Mouse (Mus musculus): ENCODE data around the gene Lrrc42. TPM values are rescaled to one million over a fixed set of nuclear protein-coding genes. Genes with fewer than 3 reads are reported as not detected.

Lrrc42 gene
- polyA plus RNA-seq, 1 experiment from 2014 or later, result 94.5 TPM

- no peak for ATAC-seq (ENCODE audit: insufficient number of reproducible peaks, insufficient read depth, low FRiP score, low TSS enrichment, low read depth)
- Histone ChIP-seq H3K27ac (no peak overlapping the region), H3K9ac (0 out of 2 replicates have a peak overlapping the region, but pooled peaks have one; percentile 21), H3K4me3 (no peak overlapping the region), H3K4me1 (0 out of 2 replicates have a peak, but pooled peaks cover 2% of the 10 kb centered on the region), H3K27me3 (no peaks in the 10 kb centered on the region), H3K4me2 (no peak overlapping the region), H3K9me3 (no peaks in the 10 kb centered on the region), H3K36me3 (peaks cover 7% of the 10 kb centered on the region)
- 64% methylated on average over 12 of the region's 12 CpGs for whole genome bisulfite sequencing
These were observed 39.9 kb downstream of the Lrrc42 start for GRCm38 (mm10) chr4:107213279-107214011.

GRCm38 (mm10) chr4:107211936-107212335, 41.4 kb downstream of the Lrrc42 start:
- 85% methylated on average over 5 of the region's 5 CpGs for WGBS

DNA sequence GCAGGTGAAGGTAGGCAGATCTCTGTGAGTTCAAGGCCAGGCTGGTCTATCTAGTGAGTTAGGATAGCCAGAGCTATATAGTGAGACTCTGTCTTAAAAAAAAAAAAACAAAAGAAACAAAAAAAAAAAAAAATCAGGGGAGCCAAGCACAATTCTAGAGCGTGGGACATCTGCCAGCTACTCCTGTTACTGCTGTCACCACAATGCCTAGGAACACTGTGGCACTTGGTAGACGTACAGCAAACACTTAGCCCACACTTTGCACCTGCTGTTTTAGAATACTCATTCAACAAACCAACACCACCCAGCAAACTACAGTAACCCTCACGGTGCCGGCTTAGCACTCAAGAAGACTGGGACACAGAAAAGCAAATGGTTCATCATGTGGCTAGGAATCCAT, 41.9 kb downstream of the Lrrc42 start:
- no peaks in the 10 kb centered on the region for H3K27me3 ChIP-seq
- no peak overlapping the region for H3K4me2 ChIP-seq
- no peak overlapping the region for H3K27ac ChIP-seq
- 0 out of 2 replicates have a peak, but pooled peaks cover 2% of the 10 kb centered on the region for H3K4me1 ChIP-seq
- H3K4me3 ChIP-seq, result no peak overlapping the region
- H3K9ac ChIP-seq, result no peak overlapping the region
- 85% methylated on average over 4 of the region's 4 CpGs for WGBS
- peaks cover 23% of the 10 kb centered on the region for H3K36me3 ChIP-seq
- no peak for ATAC-seq (ENCODE audit: insufficient number of reproducible peaks, insufficient read depth, low FRiP score, low TSS enrichment, low read depth)
- no peaks in the 10 kb centered on the region for H3K9me3 ChIP-seq

More at GRCm38 (mm10) chr4:107211936-107212335, 41.4 kb downstream of the Lrrc42 start:
- Histone ChIP-seq H3K36me3 (peaks cover 18% of the 10 kb centered on the region), H3K4me3 (no peak overlapping the region), H3K27ac (no peak overlapping the region), H3K9ac (no peak overlapping the region), H3K4me2 (no peak overlapping the region), H3K27me3 (no peaks in the 10 kb centered on the region), H3K9me3 (no peaks in the 10 kb centered on the region), H3K4me1 (0 out of 2 replicates have a peak, but pooled peaks cover 2% of the 10 kb centered on the region)
- ATAC-seq (ENCODE audit: insufficient number of reproducible peaks, insufficient read depth, low FRiP score, low TSS enrichment, low read depth), result no peak

GRCm38 (mm10) chr4:107210483-107211097, 42.7 kb downstream of the Lrrc42 start:
- H3K27me3 ChIP-seq, result no peaks in the 10 kb centered on the region
- peaks cover 32% of the 10 kb centered on the region for H3K36me3 ChIP-seq
- H3K9me3 ChIP-seq, result no peaks in the 10 kb centered on the region
- no peak for ATAC-seq (ENCODE audit: insufficient number of reproducible peaks, insufficient read depth, low FRiP score, low TSS enrichment, low read depth)
- H3K4me2 ChIP-seq, result no peak overlapping the region
- H3K9ac ChIP-seq, result no peak overlapping the region
- H3K4me1 ChIP-seq, result 0 out of 2 replicates have a peak, but pooled peaks cover 2% of the 10 kb centered on the region
- no peak overlapping the region for H3K27ac ChIP-seq
- H3K4me3 ChIP-seq, result no peak overlapping the region
- WGBS, result 82% methylated on average over 5 of the region's 5 CpGs

DNA sequence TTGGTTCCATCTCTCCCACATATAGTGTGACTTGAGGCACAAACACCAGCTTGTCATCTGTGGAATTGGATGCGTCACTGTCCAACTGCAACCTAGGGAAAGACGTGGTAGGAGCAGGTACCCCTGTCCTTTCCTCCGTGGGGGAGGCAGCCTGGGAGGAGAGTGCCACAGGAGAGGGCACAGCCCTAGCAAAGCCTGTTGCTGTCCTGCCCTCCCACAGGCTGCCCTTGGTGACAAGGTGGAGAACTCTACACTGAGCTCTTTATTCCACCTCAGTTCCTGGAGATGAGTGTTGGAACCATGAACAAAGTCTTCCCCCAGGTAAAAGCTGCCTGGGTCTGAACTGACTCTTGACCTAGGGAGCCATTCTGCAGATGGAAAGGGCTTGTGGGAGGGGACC, 44.5 kb downstream of the Lrrc42 start, which contains the start of gene Ldlrad1:
Ldlrad1 (plus strand) TSS at position 301 of the 400 bp plus-strand sequence.
- peaks cover 49% of the 10 kb centered on the region for H3K36me3 ChIP-seq
- H3K4me3 ChIP-seq, result no peak within 1 kb of the TSS
- WGBS, result 90% methylated on average over 3 of the region's 3 CpGs
- H3K4me1 ChIP-seq, result 0 out of 2 replicates have a peak, but pooled peaks cover 2% of the 10 kb centered on the region
- H3K9ac ChIP-seq, result no peak within 1 kb of the TSS
- no peaks in the 10 kb centered on the region for H3K27me3 ChIP-seq
- no peak within 1 kb of the TSS for H3K4me2 ChIP-seq
- no peak within 1 kb of the TSS for H3K27ac ChIP-seq
- no peaks in the 10 kb centered on the region for H3K9me3 ChIP-seq
- ATAC-seq (ENCODE audit: insufficient number of reproducible peaks, insufficient read depth, low FRiP score, low TSS enrichment, low read depth), result no peak

DNA sequence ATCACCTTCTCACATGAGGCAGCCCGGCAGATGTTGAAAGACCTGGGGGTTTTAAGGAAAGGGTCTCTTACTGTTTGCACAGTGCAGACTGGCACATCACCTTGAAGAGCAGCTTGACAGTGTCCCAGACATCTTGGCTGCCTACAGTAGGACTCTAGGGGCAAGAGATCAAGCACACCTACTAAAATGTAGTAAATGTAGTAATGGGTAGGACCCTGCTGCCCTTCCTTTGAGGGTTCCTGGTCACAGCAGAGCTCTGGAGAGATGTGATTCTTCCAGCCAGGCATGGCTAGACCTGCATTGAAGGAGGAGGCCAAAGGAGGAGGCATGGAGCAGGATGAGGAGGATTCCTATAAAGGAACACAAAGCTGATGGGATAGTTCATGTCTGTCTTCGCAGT, 46.3 kb downstream of the Lrrc42 start:
- 93% methylated on average over 2 of the region's 2 CpGs for WGBS
- H3K27ac ChIP-seq, result no peak overlapping the region
- H3K4me3 ChIP-seq, result no peak overlapping the region
- ATAC-seq (ENCODE audit: insufficient number of reproducible peaks, insufficient read depth, low FRiP score, low TSS enrichment, low read depth), result no peak
- H3K4me2 ChIP-seq, result no peak overlapping the region
- H3K9ac ChIP-seq, result no peak overlapping the region
- no peaks in the 10 kb centered on the region for H3K4me1 ChIP-seq
- H3K27me3 ChIP-seq, result no peaks in the 10 kb centered on the region
- no peaks in the 10 kb centered on the region for H3K9me3 ChIP-seq
- H3K36me3 ChIP-seq, result peaks cover 67% of the 10 kb centered on the region

GRCm38 (mm10) chr4:107203001-107203400, 50.3 kb downstream of the Lrrc42 start:
- H3K36me3 ChIP-seq, result peaks cover 98% of the 10 kb centered on the region
- 86% methylated on average over 7 of the region's 7 CpGs for WGBS
- H3K27ac ChIP-seq, result no peak overlapping the region
- no peaks in the 10 kb centered on the region for H3K9me3 ChIP-seq
- no peaks in the 10 kb centered on the region for H3K4me1 ChIP-seq
- ATAC-seq (ENCODE audit: insufficient number of reproducible peaks, insufficient read depth, low FRiP score, low TSS enrichment, low read depth), result no peak
- no peak overlapping the region for H3K4me2 ChIP-seq
- no peak overlapping the region for H3K9ac ChIP-seq
- H3K4me3 ChIP-seq, result no peak overlapping the region
- H3K27me3 ChIP-seq, result no peaks in the 10 kb centered on the region

DNA sequence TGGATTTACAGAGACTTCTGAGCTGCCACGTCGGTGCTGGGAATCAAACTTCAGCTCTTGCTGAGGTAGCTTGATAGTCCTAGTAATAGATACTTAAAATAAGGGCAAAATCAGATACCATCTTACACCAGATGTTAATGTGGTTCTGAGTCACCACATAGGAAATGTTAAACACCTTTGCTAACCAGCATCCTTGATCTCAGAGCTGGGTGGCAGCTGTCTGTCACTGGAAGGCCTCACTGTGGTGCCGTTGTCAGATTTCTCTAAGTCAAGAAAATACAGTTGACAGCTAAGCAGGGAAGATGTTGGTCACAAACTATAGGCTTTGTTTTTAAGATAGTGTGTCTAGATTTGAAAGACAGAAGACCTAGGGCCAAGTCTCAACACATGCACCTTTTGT, 51.6 kb downstream of the Lrrc42 start:
- no peak for ATAC-seq (ENCODE audit: insufficient number of reproducible peaks, insufficient read depth, low FRiP score, low TSS enrichment, low read depth)
- H3K36me3 ChIP-seq, result peaks cover 95% of the 10 kb centered on the region
- no peak overlapping the region for H3K9ac ChIP-seq
- H3K27ac ChIP-seq, result no peak overlapping the region
- H3K9me3 ChIP-seq, result no peaks in the 10 kb centered on the region
- H3K4me3 ChIP-seq, result no peak overlapping the region
- no peaks in the 10 kb centered on the region for H3K4me1 ChIP-seq
- no peak overlapping the region for H3K4me2 ChIP-seq
- no peaks in the 10 kb centered on the region for H3K27me3 ChIP-seq
- 92% methylated on average over 3 of the region's 3 CpGs for WGBS

DNA sequence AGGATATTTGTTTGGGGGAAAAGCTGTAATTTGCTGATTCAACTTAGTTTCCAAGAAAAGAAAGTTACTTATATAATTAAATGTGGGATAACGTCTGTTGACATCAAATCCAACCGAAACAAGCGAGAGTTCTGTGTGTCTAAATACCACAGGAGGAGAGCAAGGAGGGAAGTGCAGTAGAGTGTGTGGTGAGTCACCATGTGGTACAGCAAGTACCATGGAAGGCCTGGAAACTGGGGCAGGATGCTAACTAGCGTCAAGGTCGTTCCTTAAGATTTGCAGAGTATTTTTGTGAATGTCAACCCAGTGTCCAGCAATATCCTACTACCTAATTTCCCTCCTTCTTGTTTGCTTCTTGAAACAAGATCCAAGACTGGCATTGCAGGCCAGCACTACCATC, 55.3 kb downstream of the Lrrc42 start:
- no peak overlapping the region for H3K27ac ChIP-seq
- no peak for ATAC-seq (ENCODE audit: insufficient number of reproducible peaks, insufficient read depth, low FRiP score, low TSS enrichment, low read depth)
- no peak overlapping the region for H3K4me2 ChIP-seq
- H3K36me3 ChIP-seq, result peaks cover 87% of the 10 kb centered on the region
- no peaks in the 10 kb centered on the region for H3K4me1 ChIP-seq
- H3K27me3 ChIP-seq, result no peaks in the 10 kb centered on the region
- no peaks in the 10 kb centered on the region for H3K9me3 ChIP-seq
- no peak overlapping the region for H3K4me3 ChIP-seq
- WGBS, result 86% methylated on average over 5 of the region's 5 CpGs
- no peak overlapping the region for H3K9ac ChIP-seq

DNA sequence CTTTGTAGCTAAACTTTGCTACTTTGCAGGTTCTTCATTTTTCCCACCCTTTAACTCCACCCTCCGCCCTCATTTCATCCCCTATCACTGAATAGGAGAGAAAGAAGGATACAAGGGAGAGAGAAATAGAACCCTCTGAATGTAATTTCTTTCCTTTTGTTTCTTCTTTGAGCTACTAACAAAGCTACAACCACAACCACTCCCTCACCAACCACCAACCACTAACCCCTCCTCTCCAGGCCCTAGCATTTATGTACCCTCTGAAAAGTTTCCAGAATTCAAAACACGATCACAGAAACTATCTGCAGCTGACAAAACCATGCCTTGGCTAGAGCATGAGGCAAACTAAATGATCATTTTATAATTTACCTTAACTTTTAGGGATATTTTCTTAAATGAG, 56.9 kb downstream of the Lrrc42 start:
- no peaks in the 10 kb centered on the region for H3K9me3 ChIP-seq
- H3K4me2 ChIP-seq, result no peak overlapping the region
- no peak overlapping the region for H3K9ac ChIP-seq
- H3K4me3 ChIP-seq, result no peak overlapping the region
- no peak overlapping the region for H3K27ac ChIP-seq
- H3K4me1 ChIP-seq, result no peaks in the 10 kb centered on the region
- no peak for ATAC-seq (ENCODE audit: insufficient number of reproducible peaks, insufficient read depth, low FRiP score, low TSS enrichment, low read depth)
- H3K27me3 ChIP-seq, result no peaks in the 10 kb centered on the region
- H3K36me3 ChIP-seq, result peaks cover 84% of the 10 kb centered on the region
- WGBS, result 75% methylated on average over 2 of the region's 2 CpGs

DNA sequence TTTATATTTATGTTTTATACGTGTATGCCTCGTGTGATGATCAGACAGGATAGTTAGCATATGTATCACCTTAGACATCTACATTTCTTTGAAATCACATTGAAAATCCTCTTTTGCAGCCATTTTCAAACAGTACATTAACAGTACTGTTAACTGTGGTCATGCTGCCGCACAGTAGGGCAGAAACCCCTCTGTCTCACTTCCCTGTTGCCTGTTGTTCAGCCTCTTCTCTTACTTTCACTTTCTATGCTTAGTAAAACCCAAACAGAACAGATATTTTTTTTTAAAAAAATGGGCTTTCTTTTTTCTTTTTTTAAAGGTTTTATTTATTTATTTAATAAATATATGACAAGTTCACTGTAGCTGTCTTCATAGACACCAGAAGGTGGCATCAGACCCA, 59.5 kb downstream of the Lrrc42 start:
- 95% methylated on average over 3 of the region's 3 CpGs for WGBS
- no peak overlapping the region for H3K4me3 ChIP-seq
- no peaks in the 10 kb centered on the region for H3K27me3 ChIP-seq
- ATAC-seq (ENCODE audit: insufficient number of reproducible peaks, insufficient read depth, low FRiP score, low TSS enrichment, low read depth), result no peak
- H3K36me3 ChIP-seq, result peaks cover 81% of the 10 kb centered on the region
- no peak overlapping the region for H3K27ac ChIP-seq
- H3K4me1 ChIP-seq, result no peaks in the 10 kb centered on the region
- no peak overlapping the region for H3K4me2 ChIP-seq
- H3K9me3 ChIP-seq, result no peaks in the 10 kb centered on the region
- no peak overlapping the region for H3K9ac ChIP-seq

DNA sequence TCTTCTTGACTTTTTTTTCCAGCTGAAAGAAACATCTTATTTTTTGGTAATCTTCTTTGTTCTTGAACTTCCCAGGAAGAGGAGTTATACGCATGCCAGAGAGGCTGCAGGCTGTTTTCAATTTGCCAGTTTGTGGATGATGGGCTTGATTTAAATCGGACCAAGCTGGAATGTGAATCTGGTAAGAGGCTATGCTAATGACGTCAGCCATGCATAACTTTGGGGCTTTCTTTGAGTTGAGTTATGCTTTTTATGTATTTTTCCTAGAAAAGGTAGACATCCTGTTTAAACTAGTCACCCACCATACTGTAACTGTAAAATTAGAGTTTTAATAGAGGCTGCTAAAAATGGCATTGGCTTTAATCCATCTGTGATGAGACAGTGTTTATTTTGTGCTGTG, 67.6 kb downstream of the Lrrc42 start:
- H3K36me3 ChIP-seq, result peaks cover 42% of the 10 kb centered on the region
- H3K4me3 ChIP-seq, result no peak overlapping the region
- H3K4me2 ChIP-seq, result peak overlapping the region; percentile 43
- ATAC-seq (ENCODE audit: insufficient number of reproducible peaks, insufficient read depth, low FRiP score, low TSS enrichment, low read depth), result 0 out of 2 replicates have a peak, but pooled peaks have one; percentile 56
- H3K4me1 ChIP-seq, result peaks cover 48% of the 10 kb centered on the region
- no peak overlapping the region for H3K9ac ChIP-seq
- no peaks in the 10 kb centered on the region for H3K27me3 ChIP-seq
- peak overlapping the region; percentile 95 for H3K27ac ChIP-seq
- no peaks in the 10 kb centered on the region for H3K9me3 ChIP-seq
- WGBS, result 14% methylated on average over 3 of the region's 3 CpGs

All from embryonic facial prominence, embryonic 13.5 days (tissue).